Mouse (Mus musculus): ENCODE measurements at regions not wholly inside any gene's neighbourhood (a gene's known extent, or its start where the extent isn't known, plus 50 kb on each side); places are given as distances from the start of the nearest gene placed in this dataset.

GRCm38 (mm10) chr2:161338953-161339326, 230.1 kb upstream of the Chd6 start:
- H3K4me1 ChIP-seq, result peaks cover 27% of the 10 kb centered on the region
- WGBS (ENCODE audit: insufficient replicate concordance), result 13% methylated on average over 3 of the region's 3 CpGs
- ATAC-seq, result no peak
- H3K9ac ChIP-seq, result no peak overlapping the region
- H3K4me2 ChIP-seq, result no peak overlapping the region
- no peaks in the 10 kb centered on the region for H3K36me3 ChIP-seq
- H3K27me3 ChIP-seq (replicated peaks), result 0 out of 2 replicates have a peak, but pooled peaks cover 4% of the 10 kb centered on the region
- no peaks in the 10 kb centered on the region for H3K9me3 ChIP-seq (replicated peaks)
- no peak overlapping the region for H3K4me3 ChIP-seq
- no peak overlapping the region for H3K27ac ChIP-seq

GRCm38 (mm10) chr2:161332653-161333052, 223.8 kb upstream of the Chd6 start:
- Histone ChIP-seq H3K4me1 (no peaks in the 10 kb centered on the region), H3K9me3 (replicated peaks) (no peaks in the 10 kb centered on the region), H3K4me3 (no peak overlapping the region), H3K27ac (no peak overlapping the region), H3K4me2 (no peak overlapping the region), H3K36me3 (no peaks in the 10 kb centered on the region), H3K27me3 (replicated peaks) (no peaks in the 10 kb centered on the region), H3K9ac (no peak overlapping the region)
- no peak for ATAC-seq
- WGBS (ENCODE audit: insufficient replicate concordance), result 32% methylated on average over 2 of the region's 2 CpGs

- no peak overlapping the region for H3K4me2 ChIP-seq
- H3K9ac ChIP-seq, result no peak overlapping the region
- no peak overlapping the region for H3K27ac ChIP-seq
- no peaks in the 10 kb centered on the region for H3K4me1 ChIP-seq
- no peaks in the 10 kb centered on the region for H3K9me3 ChIP-seq (replicated peaks)
- WGBS (ENCODE audit: insufficient replicate concordance), result 76% methylated on average over 10 of the region's 10 CpGs
- H3K36me3 ChIP-seq, result no peaks in the 10 kb centered on the region
- ATAC-seq, result no peak
- H3K4me3 ChIP-seq, result no peak overlapping the region
- no peaks in the 10 kb centered on the region for H3K27me3 ChIP-seq (replicated peaks)
Measured at GRCm38 (mm10) chr2:161331850-161332365, 223.0 kb upstream of the Chd6 start.

GRCm38 (mm10) chr2:161302796-161303195, 193.9 kb upstream of the Chd6 start:
- H3K9me3 ChIP-seq (replicated peaks), result no peaks in the 10 kb centered on the region
- H3K4me1 ChIP-seq, result no peaks in the 10 kb centered on the region
- 61% methylated on average over 3 of the region's 3 CpGs for WGBS (ENCODE audit: insufficient replicate concordance)
- H3K4me2 ChIP-seq, result no peak overlapping the region
- no peaks in the 10 kb centered on the region for H3K27me3 ChIP-seq (replicated peaks)
- H3K4me3 ChIP-seq, result no peak overlapping the region
- no peak overlapping the region for H3K9ac ChIP-seq
- ATAC-seq, result no peak
- no peak overlapping the region for H3K27ac ChIP-seq
- H3K36me3 ChIP-seq, result no peaks in the 10 kb centered on the region

GRCm38 (mm10) chr2:161268861-161269413, 160.1 kb upstream of the Chd6 start:
- H3K27me3 ChIP-seq (replicated peaks), result no peaks in the 10 kb centered on the region
- 56% methylated on average over 9 of the region's 9 CpGs for WGBS (ENCODE audit: insufficient replicate concordance)
- H3K4me1 ChIP-seq, result no peaks in the 10 kb centered on the region
- no peak overlapping the region for H3K9ac ChIP-seq
- no peak overlapping the region for H3K4me2 ChIP-seq
- H3K27ac ChIP-seq, result no peak overlapping the region
- H3K9me3 ChIP-seq (replicated peaks), result no peaks in the 10 kb centered on the region
- H3K36me3 ChIP-seq, result no peaks in the 10 kb centered on the region
- no peak for ATAC-seq
- H3K4me3 ChIP-seq, result no peak overlapping the region

- H3K4me3 ChIP-seq, result no peak overlapping the region
Measured at GRCm38 (mm10) chr2:161266476-161266875, 157.6 kb upstream of the Chd6 start.

GRCm38 (mm10) chr2:161265211-161265610, 156.3 kb upstream of the Chd6 start:
- ATAC-seq, result no peak
- no peaks in the 10 kb centered on the region for H3K4me1 ChIP-seq
- H3K4me3 ChIP-seq, result no peak overlapping the region
- WGBS (ENCODE audit: insufficient replicate concordance), result 70% methylated on average over 8 of the region's 8 CpGs
- H3K4me2 ChIP-seq, result no peak overlapping the region
- no peaks in the 10 kb centered on the region for H3K36me3 ChIP-seq
- H3K27ac ChIP-seq, result no peak overlapping the region
- H3K9me3 ChIP-seq (replicated peaks), result no peaks in the 10 kb centered on the region
- no peak overlapping the region for H3K9ac ChIP-seq
- no peaks in the 10 kb centered on the region for H3K27me3 ChIP-seq (replicated peaks)

More at GRCm38 (mm10) chr2:161266476-161266875, 157.6 kb upstream of the Chd6 start:
- 39% methylated on average over 5 of the region's 5 CpGs for WGBS (ENCODE audit: insufficient replicate concordance)
- Histone ChIP-seq H3K36me3 (no peaks in the 10 kb centered on the region), H3K9ac (no peak overlapping the region), H3K4me2 (no peak overlapping the region), H3K27ac (no peak overlapping the region), H3K27me3 (replicated peaks) (no peaks in the 10 kb centered on the region), H3K9me3 (replicated peaks) (no peaks in the 10 kb centered on the region), H3K4me1 (no peaks in the 10 kb centered on the region)
- no peak for ATAC-seq

GRCm38 (mm10) chr2:161252761-161253160, 143.9 kb upstream of the Chd6 start:
- H3K4me3 ChIP-seq, result no peak overlapping the region
- no peak for ATAC-seq
- no peaks in the 10 kb centered on the region for H3K27me3 ChIP-seq (replicated peaks)
- no peaks in the 10 kb centered on the region for H3K9me3 ChIP-seq (replicated peaks)
- H3K9ac ChIP-seq, result no peak overlapping the region
- no peaks in the 10 kb centered on the region for H3K4me1 ChIP-seq
- H3K4me2 ChIP-seq, result no peak overlapping the region
- H3K36me3 ChIP-seq, result no peaks in the 10 kb centered on the region
- 66% methylated on average over 2 of the region's 2 CpGs for WGBS (ENCODE audit: insufficient replicate concordance)
- no peak overlapping the region for H3K27ac ChIP-seq

GRCm38 (mm10) chr2:161241665-161242064, 132.8 kb upstream of the Chd6 start:
- Histone ChIP-seq H3K36me3 (no peaks in the 10 kb centered on the region), H3K4me3 (no peak overlapping the region), H3K4me2 (no peak overlapping the region), H3K9ac (no peak overlapping the region), H3K4me1 (no peaks in the 10 kb centered on the region), H3K27ac (no peak overlapping the region), H3K27me3 (replicated peaks) (no peaks in the 10 kb centered on the region), H3K9me3 (replicated peaks) (no peaks in the 10 kb centered on the region)
- ATAC-seq, result no peak
- 50% methylated on average over 6 of the region's 6 CpGs for WGBS (ENCODE audit: insufficient replicate concordance)

GRCm38 (mm10) chr2:161237280-161237819, 128.5 kb upstream of the Chd6 start:
- no peak for ATAC-seq
- H3K4me1 ChIP-seq, result no peaks in the 10 kb centered on the region
- WGBS (ENCODE audit: insufficient replicate concordance), result 67% methylated on average over 9 of the region's 9 CpGs
- no peaks in the 10 kb centered on the region for H3K36me3 ChIP-seq
- H3K4me2 ChIP-seq, result no peak overlapping the region
- H3K27ac ChIP-seq, result no peak overlapping the region
- H3K9ac ChIP-seq, result no peak overlapping the region
- no peak overlapping the region for H3K4me3 ChIP-seq
- H3K27me3 ChIP-seq (replicated peaks), result no peaks in the 10 kb centered on the region
- no peaks in the 10 kb centered on the region for H3K9me3 ChIP-seq (replicated peaks)

GRCm38 (mm10) chr2:161233155-161233741, 124.4 kb upstream of the Chd6 start:
- no peak overlapping the region for H3K9ac ChIP-seq
- WGBS (ENCODE audit: insufficient replicate concordance), result 70% methylated on average over 9 of the region's 9 CpGs
- no peaks in the 10 kb centered on the region for H3K4me1 ChIP-seq
- no peak overlapping the region for H3K4me2 ChIP-seq
- H3K27ac ChIP-seq, result no peak overlapping the region
- no peaks in the 10 kb centered on the region for H3K9me3 ChIP-seq (replicated peaks)
- no peaks in the 10 kb centered on the region for H3K36me3 ChIP-seq
- H3K27me3 ChIP-seq (replicated peaks), result no peaks in the 10 kb centered on the region
- H3K4me3 ChIP-seq, result no peak overlapping the region
- no peak for ATAC-seq

GRCm38 (mm10) chr2:161231405-161231804, 122.5 kb upstream of the Chd6 start:
- H3K27me3 ChIP-seq (replicated peaks), result no peaks in the 10 kb centered on the region
- no peak overlapping the region for H3K27ac ChIP-seq
- H3K36me3 ChIP-seq, result no peaks in the 10 kb centered on the region
- H3K4me3 ChIP-seq, result no peak overlapping the region
- no peak overlapping the region for H3K4me2 ChIP-seq
- H3K9ac ChIP-seq, result no peak overlapping the region
- WGBS (ENCODE audit: insufficient replicate concordance), result 37% methylated on average over 4 of the region's 4 CpGs
- H3K4me1 ChIP-seq, result no peaks in the 10 kb centered on the region
- no peaks in the 10 kb centered on the region for H3K9me3 ChIP-seq (replicated peaks)
- ATAC-seq, result no peak

Data from liver, embryonic 12.5 days (tissue).